Mouse (Mus musculus): ENCODE data around the gene Rspry1. TPM values are rescaled to one million over a fixed set of nuclear protein-coding genes. Genes with fewer than 3 reads are reported as not detected.

The Rspry1 gene
- polyA plus RNA-seq, 1 experiment from 2014 or later: 18.1 TPM

GRCm38 (mm10) chr8:94660418-94660817 lies 58.7 kb downstream of the Rspry1 start:
- ATAC-seq (ENCODE audit: low read depth): no peak
- Histone ChIP-seq H3K4me1 (replicated peaks) (peaks cover 5% of the 10 kb centered on the region), H3K36me3 (peaks cover 28% of the 10 kb centered on the region), H3K9ac (no peak overlapping the region), H3K9me3 (replicated peaks) (no peaks in the 10 kb centered on the region), H3K27ac (no peak overlapping the region), H3K4me2 (no peak overlapping the region), H3K27me3 (no peaks in the 10 kb centered on the region), H3K4me3 (replicated peaks) (no peak overlapping the region)
- 77% methylated on average over 4 of the region's 4 CpGs for WGBS (ENCODE audit: insufficient replicate concordance)
- no peak for DNase-seq

GRCm38 (mm10) chr8:94664722-94665121 lies 63.0 kb downstream of the Rspry1 start:
- Histone ChIP-seq H3K9me3 (replicated peaks) (no peaks in the 10 kb centered on the region), H3K9ac (no peak overlapping the region), H3K4me2 (no peak overlapping the region), H3K36me3 (peaks cover 11% of the 10 kb centered on the region; the same call in 1 of the 2 replicates), H3K27me3 (no peaks in the 10 kb centered on the region), H3K4me3 (replicated peaks) (no peak overlapping the region), H3K4me1 (replicated peaks) (peaks cover 17% of the 10 kb centered on the region), H3K27ac (no peak overlapping the region)
- WGBS (ENCODE audit: insufficient replicate concordance): 60% methylated on average over 2 of the region's 2 CpGs
- ATAC-seq (ENCODE audit: low read depth) (no peak), DNase-seq (no peak)

GRCm38 (mm10) chr8:94666456-94667308 lies 64.9 kb downstream of the Rspry1 start, which contains the start of gene Arl2bp:
TSS of gene Arl2bp (plus strand) at chr8:94666600.
- peaks cover 27% of the 10 kb centered on the region for H3K36me3 ChIP-seq
- H3K4me3 ChIP-seq (replicated peaks): peak within 1 kb of the TSS; percentile 86
- peaks cover 17% of the 10 kb centered on the region for H3K4me1 ChIP-seq (replicated peaks)
- peak within 1 kb of the TSS; percentile 90 for H3K9ac ChIP-seq
- H3K9me3 ChIP-seq (replicated peaks): no peaks in the 10 kb centered on the region
- H3K27ac ChIP-seq: peak within 1 kb of the TSS; percentile 78
- H3K4me2 ChIP-seq: peak within 1 kb of the TSS; percentile 96
- peak; percentile 99 for ATAC-seq (ENCODE audit: low read depth)
- DNase-seq: peak; percentile 91
- WGBS (ENCODE audit: insufficient replicate concordance): under 1% methylated on average over 74 of the region's 74 CpGs
- no peaks in the 10 kb centered on the region for H3K27me3 ChIP-seq

GRCm38 (mm10) chr8:94674384-94674783 lies 72.6 kb downstream of the Rspry1 start:
- H3K4me3 ChIP-seq (replicated peaks): no peak overlapping the region
- ATAC-seq (ENCODE audit: low read depth) (no peak), DNase-seq (no peak)
- no peak overlapping the region for H3K4me2 ChIP-seq
- H3K9me3 ChIP-seq (replicated peaks): no peaks in the 10 kb centered on the region
- WGBS (ENCODE audit: insufficient replicate concordance): 49% methylated on average over 5 of the region's 5 CpGs
- H3K4me1 ChIP-seq (replicated peaks): no peaks in the 10 kb centered on the region
- H3K27me3 ChIP-seq: no peaks in the 10 kb centered on the region
- no peak overlapping the region for H3K27ac ChIP-seq
- no peak overlapping the region for H3K9ac ChIP-seq
- H3K36me3 ChIP-seq: peaks cover 40% of the 10 kb centered on the region

GRCm38 (mm10) chr8:94675923-94676322 lies 74.2 kb downstream of the Rspry1 start:
- Histone ChIP-seq H3K36me3 (peaks cover 31% of the 10 kb centered on the region), H3K4me2 (no peak overlapping the region), H3K27ac (no peak overlapping the region), H3K27me3 (no peaks in the 10 kb centered on the region), H3K4me1 (replicated peaks) (no peaks in the 10 kb centered on the region), H3K9me3 (replicated peaks) (no peaks in the 10 kb centered on the region; the same call in 1 of the 2 replicates), H3K9ac (no peak overlapping the region), H3K4me3 (replicated peaks) (no peak overlapping the region)
- DNase-seq (no peak), ATAC-seq (ENCODE audit: low read depth) (no peak)
- WGBS (ENCODE audit: insufficient replicate concordance): 78% methylated on average over 6 of the region's 6 CpGs

GRCm38 (mm10) chr8:94678582-94678981 lies 76.8 kb downstream of the Rspry1 start:
- no peak for ATAC-seq (ENCODE audit: low read depth)
- no peak for DNase-seq

GRCm38 (mm10) chr8:94680414-94680813 lies 78.7 kb downstream of the Rspry1 start:
- Histone ChIP-seq H3K9ac (no peak overlapping the region), H3K36me3 (no peaks in the 10 kb centered on the region), H3K4me3 (replicated peaks) (no peak overlapping the region), H3K4me2 (no peak overlapping the region), H3K27me3 (no peaks in the 10 kb centered on the region), H3K4me1 (replicated peaks) (0 out of 2 replicates have a peak, but pooled peaks cover 3% of the 10 kb centered on the region), H3K9me3 (replicated peaks) (no peaks in the 10 kb centered on the region; the same call in 1 of the 2 replicates), H3K27ac (no peak overlapping the region)
- DNase-seq (no peak), ATAC-seq (ENCODE audit: low read depth) (no peak)
- 71% methylated on average over 3 of the region's 3 CpGs for WGBS (ENCODE audit: insufficient replicate concordance)

More at GRCm38 (mm10) chr8:94678582-94678981, 76.8 kb downstream of the Rspry1 start:
- WGBS (ENCODE audit: insufficient replicate concordance): 36% methylated on average over 9 of the region's 9 CpGs
- Histone ChIP-seq H3K4me2 (no peak overlapping the region), H3K9me3 (replicated peaks) (no peaks in the 10 kb centered on the region; the same call in 1 of the 2 replicates), H3K36me3 (peaks cover 5% of the 10 kb centered on the region), H3K9ac (no peak overlapping the region), H3K4me3 (replicated peaks) (no peak overlapping the region), H3K27ac (no peak overlapping the region), H3K4me1 (replicated peaks) (0 out of 2 replicates have a peak, but pooled peaks cover 3% of the 10 kb centered on the region), H3K27me3 (no peaks in the 10 kb centered on the region)

GRCm38 (mm10) chr8:94682732-94683524 lies 81.2 kb downstream of the Rspry1 start:
- Histone ChIP-seq H3K27ac (no peak overlapping the region), H3K4me2 (no peak overlapping the region), H3K9me3 (replicated peaks) (no peaks in the 10 kb centered on the region; the same call in 1 of the 2 replicates), H3K9ac (no peak overlapping the region), H3K27me3 (no peaks in the 10 kb centered on the region), H3K4me3 (replicated peaks) (no peak overlapping the region), H3K4me1 (replicated peaks) (0 out of 2 replicates have a peak, but pooled peaks cover 6% of the 10 kb centered on the region), H3K36me3 (no peaks in the 10 kb centered on the region)
- DNase-seq: no peak
- ATAC-seq (ENCODE audit: low read depth): no peak
- 69% methylated on average over 16 of the region's 16 CpGs for WGBS (ENCODE audit: insufficient replicate concordance)

- H3K27ac ChIP-seq: no peak overlapping the region
These were observed 82.5 kb downstream of the Rspry1 start for GRCm38 (mm10) chr8:94684287-94684686.

GRCm38 (mm10) chr8:94685953-94686352 lies 84.2 kb downstream of the Rspry1 start:
- H3K9ac ChIP-seq: no peak overlapping the region
- DNase-seq (no peak), ATAC-seq (ENCODE audit: low read depth) (no peak)

More at GRCm38 (mm10) chr8:94684287-94684686, 82.5 kb downstream of the Rspry1 start:
- no peak for DNase-seq
- Histone ChIP-seq H3K4me2 (no peak overlapping the region), H3K9ac (no peak overlapping the region), H3K9me3 (replicated peaks) (no peaks in the 10 kb centered on the region; the same call in 1 of the 2 replicates), H3K36me3 (no peaks in the 10 kb centered on the region), H3K27me3 (no peaks in the 10 kb centered on the region), H3K4me3 (replicated peaks) (no peak overlapping the region), H3K4me1 (replicated peaks) (0 out of 2 replicates have a peak, but pooled peaks cover 6% of the 10 kb centered on the region)
- 44% methylated on average over 4 of the region's 4 CpGs for WGBS (ENCODE audit: insufficient replicate concordance)
- ATAC-seq (ENCODE audit: low read depth): no peak

GRCm38 (mm10) chr8:94694701-94695100 lies 93.0 kb downstream of the Rspry1 start:
- Histone ChIP-seq H3K36me3 (no peaks in the 10 kb centered on the region), H3K27me3 (peaks cover 76% of the 10 kb centered on the region), H3K4me3 (replicated peaks) (no peak overlapping the region), H3K4me2 (0 out of 2 replicates have a peak overlapping the region, but pooled peaks have one; percentile 66), H3K9ac (no peak overlapping the region), H3K4me1 (replicated peaks) (peaks cover 12% of the 10 kb centered on the region), H3K27ac (no peak overlapping the region), H3K9me3 (replicated peaks) (no peaks in the 10 kb centered on the region)
- no peak for DNase-seq
- 6% methylated on average over 6 of the region's 6 CpGs for WGBS (ENCODE audit: insufficient replicate concordance)
- ATAC-seq (ENCODE audit: low read depth): no peak

More at GRCm38 (mm10) chr8:94685953-94686352, 84.2 kb downstream of the Rspry1 start:
- Histone ChIP-seq H3K9me3 (replicated peaks) (no peaks in the 10 kb centered on the region), H3K4me1 (replicated peaks) (0 out of 2 replicates have a peak, but pooled peaks cover 6% of the 10 kb centered on the region), H3K27ac (no peak overlapping the region), H3K4me3 (replicated peaks) (no peak overlapping the region), H3K36me3 (no peaks in the 10 kb centered on the region), H3K4me2 (no peak overlapping the region), H3K27me3 (0 out of 2 replicates have a peak, but pooled peaks cover under 1% of the 10 kb centered on the region)
- WGBS (ENCODE audit: insufficient replicate concordance): 55% methylated on average over 9 of the region's 9 CpGs

All from liver, embryonic 13.5 days (tissue).